Mouse (Mus musculus): ENCODE measurements around the gene Ctrc. TPM values are rescaled to one million over a fixed set of nuclear protein-coding genes. Genes with fewer than 3 reads are reported as not detected.

The Ctrc gene
- polyA plus RNA-seq, 1 experiment from 2014 or later, result 0.18 TPM

DNA sequence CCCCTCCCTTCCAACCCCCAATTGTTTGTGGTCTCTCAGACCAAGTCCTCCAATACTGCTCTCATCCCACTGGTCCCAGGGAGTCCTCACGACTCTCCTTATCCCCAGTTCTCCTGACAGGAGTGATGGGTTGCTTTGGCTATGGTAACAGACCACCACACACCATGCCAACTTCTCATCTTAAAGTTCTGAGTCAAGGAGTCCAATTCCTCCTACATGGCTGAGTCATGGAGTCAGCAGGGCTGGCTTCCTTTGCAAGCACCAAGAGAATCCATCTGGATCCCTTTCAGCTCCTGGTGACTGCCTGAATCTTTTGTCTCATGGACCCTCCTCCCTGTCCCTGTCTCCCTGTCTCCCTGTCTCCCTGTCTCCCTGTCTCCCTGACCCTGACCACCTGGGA, 12.2 kb downstream of the Ctrc start:
- H3K9me3 ChIP-seq (replicated peaks; ENCODE audit: control insufficient read depth, low read length), result no peaks in the 10 kb centered on the region
- 42% methylated on average over 1 of the region's 1 CpGs for WGBS
- H3K36me3 ChIP-seq (ENCODE audit: control insufficient read depth, insufficient read depth, low read length), result no peaks in the 10 kb centered on the region
- no peaks in the 10 kb centered on the region for H3K27me3 ChIP-seq (ENCODE audit: control insufficient read depth, insufficient read depth, low read length)
- H3K4me3 ChIP-seq (replicated peaks; ENCODE audit: low read length), result no peak overlapping the region
- no peak overlapping the region for H3K27ac ChIP-seq (ENCODE audit: low read length)
- ATAC-seq (ENCODE audit: insufficient read depth, low FRiP score), result no peak
- H3K4me1 ChIP-seq (ENCODE audit: control insufficient read depth, insufficient read depth, low read length), result no peaks in the 10 kb centered on the region; the same call in 1 of the 2 replicates
- H3K4me2 ChIP-seq (ENCODE audit: low read depth, low read length), result no peak overlapping the region
- H3K9ac ChIP-seq (ENCODE audit: low read length), result no peak overlapping the region

DNA sequence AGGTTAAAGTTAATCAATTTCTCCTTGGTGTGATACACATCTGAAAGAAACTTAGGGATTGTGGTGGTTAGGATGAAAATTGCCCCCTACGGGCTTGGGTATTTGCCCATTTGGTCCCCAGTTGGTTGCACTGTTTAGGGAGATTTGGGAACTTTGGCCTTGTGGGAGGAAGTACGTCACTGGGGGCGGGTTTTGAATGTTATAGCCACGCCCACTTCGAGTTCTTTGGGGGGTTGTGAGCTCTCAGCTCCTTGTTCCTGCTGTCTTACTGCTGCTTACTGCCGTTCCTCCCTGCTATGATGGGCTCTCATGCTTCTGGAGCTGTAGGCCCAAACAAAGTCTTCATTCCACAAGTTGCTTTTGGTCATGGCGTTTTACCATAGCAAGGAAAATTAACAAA, 14.8 kb downstream of the Ctrc start:
- H3K27ac ChIP-seq (ENCODE audit: low read length), result no peak overlapping the region
- H3K9me3 ChIP-seq (replicated peaks; ENCODE audit: control insufficient read depth, low read length), result no peaks in the 10 kb centered on the region
- WGBS, result 77% methylated on average over 7 of the region's 7 CpGs
- no peaks in the 10 kb centered on the region for H3K36me3 ChIP-seq (ENCODE audit: control insufficient read depth, insufficient read depth, low read length)
- H3K4me1 ChIP-seq (ENCODE audit: control insufficient read depth, insufficient read depth, low read length), result no peaks in the 10 kb centered on the region; the same call in 1 of the 2 replicates
- ATAC-seq (ENCODE audit: insufficient read depth, low FRiP score), result no peak
- no peak overlapping the region for H3K9ac ChIP-seq (ENCODE audit: low read length)
- H3K4me2 ChIP-seq (ENCODE audit: low read depth, low read length), result no peak overlapping the region
- no peaks in the 10 kb centered on the region for H3K27me3 ChIP-seq (ENCODE audit: control insufficient read depth, insufficient read depth, low read length)
- H3K4me3 ChIP-seq (replicated peaks; ENCODE audit: low read length), result no peak overlapping the region

DNA sequence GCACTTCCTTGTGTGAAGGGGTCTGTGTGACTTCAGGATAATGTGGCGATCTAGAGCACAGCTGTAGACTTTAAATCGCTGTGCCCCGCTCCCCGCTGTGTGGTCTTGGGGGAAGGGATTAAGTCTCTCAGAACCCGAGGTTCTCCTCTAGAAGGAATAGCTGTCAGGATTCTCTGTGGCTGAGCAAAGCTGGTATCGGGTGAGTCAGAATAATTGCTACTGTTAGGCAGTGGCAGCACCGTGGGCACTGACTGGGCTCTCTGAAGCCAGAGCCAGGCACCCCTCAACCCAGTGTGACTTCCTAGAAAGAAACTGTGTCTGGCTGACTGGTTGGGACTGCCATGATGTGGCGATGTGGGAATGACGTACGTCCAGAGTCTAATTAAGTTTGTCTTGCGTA, 15.8 kb downstream of the Ctrc start:
- H3K27me3 ChIP-seq (ENCODE audit: control insufficient read depth, insufficient read depth, low read length), result no peaks in the 10 kb centered on the region
- WGBS, result 54% methylated on average over 11 of the region's 11 CpGs
- ATAC-seq (ENCODE audit: insufficient read depth, low FRiP score), result no peak
- H3K4me2 ChIP-seq (ENCODE audit: low read depth, low read length), result no peak overlapping the region
- H3K4me3 ChIP-seq (replicated peaks; ENCODE audit: low read length), result no peak overlapping the region
- H3K4me1 ChIP-seq (ENCODE audit: control insufficient read depth, insufficient read depth, low read length), result no peaks in the 10 kb centered on the region; the same call in 1 of the 2 replicates
- H3K36me3 ChIP-seq (ENCODE audit: control insufficient read depth, insufficient read depth, low read length), result no peaks in the 10 kb centered on the region
- no peak overlapping the region for H3K27ac ChIP-seq (ENCODE audit: low read length)
- H3K9me3 ChIP-seq (replicated peaks; ENCODE audit: control insufficient read depth, low read length), result no peaks in the 10 kb centered on the region
- no peak overlapping the region for H3K9ac ChIP-seq (ENCODE audit: low read length)

DNA sequence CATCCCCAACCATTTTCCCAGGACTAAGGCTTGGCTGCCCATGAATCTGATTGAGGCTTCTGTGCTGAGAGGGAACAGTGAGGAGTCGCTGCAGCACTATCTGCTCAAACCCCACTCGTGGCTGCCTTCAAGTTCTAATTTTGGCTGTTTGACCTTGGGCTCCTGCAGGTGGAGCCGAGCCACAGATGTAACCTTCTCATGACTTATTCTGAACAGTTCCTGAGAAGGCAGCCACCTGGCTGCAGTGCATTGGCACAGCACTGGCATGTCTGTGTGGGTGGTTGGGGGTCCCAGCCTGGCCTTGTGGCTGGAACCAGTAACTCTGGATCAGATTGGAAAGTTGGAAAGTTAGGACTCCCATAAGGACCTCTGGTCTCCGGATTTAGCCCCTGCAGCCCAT, 18.0 kb downstream of the Ctrc start:
- Histone ChIP-seq H3K27ac (ENCODE audit: low read length) (0 out of 2 replicates have a peak overlapping the region, but pooled peaks have one; percentile 5), H3K4me2 (ENCODE audit: low read depth, low read length) (no peak overlapping the region), H3K9me3 (replicated peaks; ENCODE audit: control insufficient read depth, low read length) (no peaks in the 10 kb centered on the region), H3K4me1 (ENCODE audit: control insufficient read depth, insufficient read depth, low read length) (no peaks in the 10 kb centered on the region), H3K36me3 (ENCODE audit: control insufficient read depth, insufficient read depth, low read length) (no peaks in the 10 kb centered on the region), H3K27me3 (ENCODE audit: control insufficient read depth, insufficient read depth, low read length) (no peaks in the 10 kb centered on the region), H3K9ac (ENCODE audit: low read length) (no peak overlapping the region), H3K4me3 (replicated peaks; ENCODE audit: low read length) (no peak overlapping the region)
- WGBS, result 62% methylated on average over 4 of the region's 4 CpGs
- ATAC-seq (ENCODE audit: insufficient read depth, low FRiP score), result peak; percentile 47; the same call in 1 of the 2 replicates

DNA sequence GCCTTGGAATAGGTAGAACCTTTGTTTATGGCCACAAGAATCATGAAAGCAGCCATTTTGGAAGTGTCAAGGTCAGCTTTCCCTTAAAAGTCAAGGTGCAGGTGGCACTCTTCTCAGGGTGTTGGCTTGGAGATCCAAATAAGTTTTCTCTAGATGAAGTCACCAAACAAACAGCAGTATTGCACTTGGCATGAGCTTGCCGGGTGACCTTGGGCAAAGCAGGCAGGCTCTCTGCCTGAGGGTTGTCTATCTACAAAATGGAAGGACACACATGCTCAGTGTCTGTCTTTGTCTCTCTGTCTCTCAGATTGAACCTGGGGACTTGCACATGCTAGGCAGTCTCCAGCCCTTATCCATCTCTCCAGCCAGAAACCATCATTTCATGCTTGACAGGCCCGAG, 18.8 kb downstream of the Ctrc start:
- 0 out of 2 replicates have a peak overlapping the region, but pooled peaks have one; percentile 5 for H3K27ac ChIP-seq (ENCODE audit: low read length)
- H3K4me2 ChIP-seq (ENCODE audit: low read depth, low read length), result no peak overlapping the region
- H3K4me3 ChIP-seq (replicated peaks; ENCODE audit: low read length), result no peak overlapping the region
- H3K27me3 ChIP-seq (ENCODE audit: control insufficient read depth, insufficient read depth, low read length), result no peaks in the 10 kb centered on the region
- H3K9me3 ChIP-seq (replicated peaks; ENCODE audit: control insufficient read depth, low read length), result no peaks in the 10 kb centered on the region
- H3K9ac ChIP-seq (ENCODE audit: low read length), result no peak overlapping the region
- 92% methylated on average over 2 of the region's 2 CpGs for WGBS
- no peak for ATAC-seq (ENCODE audit: insufficient read depth, low FRiP score)
- no peaks in the 10 kb centered on the region for H3K36me3 ChIP-seq (ENCODE audit: control insufficient read depth, insufficient read depth, low read length)
- no peaks in the 10 kb centered on the region for H3K4me1 ChIP-seq (ENCODE audit: control insufficient read depth, insufficient read depth, low read length)

DNA sequence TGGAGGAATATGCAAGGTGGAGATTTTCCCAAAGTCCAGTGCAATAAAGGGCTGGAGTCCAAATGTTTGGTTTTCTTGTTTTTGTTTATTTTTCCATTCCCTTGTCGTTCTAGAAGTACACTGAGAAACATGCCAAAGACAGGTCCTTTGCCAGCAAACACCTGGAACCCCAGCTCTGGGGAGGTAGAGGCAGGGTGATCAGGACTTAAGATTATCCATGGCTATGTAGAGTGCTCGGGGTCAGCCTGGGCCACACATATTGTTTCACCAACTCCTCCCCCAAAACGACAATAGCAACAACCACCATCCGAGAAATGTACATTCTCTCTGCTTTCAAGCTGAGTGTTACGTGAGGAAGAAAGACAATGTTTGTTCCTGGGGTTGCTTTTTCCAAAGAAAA, 20.1 kb downstream of the Ctrc start, which contains the start of gene Cela2a:
TSS of gene Cela2a (minus strand) at position 101 of the 400 bp plus-strand sequence.
- Histone ChIP-seq H3K27ac (ENCODE audit: low read length) (no peak within 1 kb of the TSS), H3K4me1 (ENCODE audit: control insufficient read depth, insufficient read depth, low read length) (no peaks in the 10 kb centered on the region), H3K9me3 (replicated peaks; ENCODE audit: control insufficient read depth, low read length) (no peaks in the 10 kb centered on the region), H3K27me3 (ENCODE audit: control insufficient read depth, insufficient read depth, low read length) (no peaks in the 10 kb centered on the region), H3K9ac (ENCODE audit: low read length) (no peak within 1 kb of the TSS), H3K36me3 (ENCODE audit: control insufficient read depth, insufficient read depth, low read length) (no peaks in the 10 kb centered on the region), H3K4me3 (replicated peaks; ENCODE audit: low read length) (no peak within 1 kb of the TSS), H3K4me2 (ENCODE audit: low read depth, low read length) (no peak within 1 kb of the TSS)
- ATAC-seq (ENCODE audit: insufficient read depth, low FRiP score), result no peak
- 57% methylated on average over 5 of the region's 5 CpGs for WGBS

DNA sequence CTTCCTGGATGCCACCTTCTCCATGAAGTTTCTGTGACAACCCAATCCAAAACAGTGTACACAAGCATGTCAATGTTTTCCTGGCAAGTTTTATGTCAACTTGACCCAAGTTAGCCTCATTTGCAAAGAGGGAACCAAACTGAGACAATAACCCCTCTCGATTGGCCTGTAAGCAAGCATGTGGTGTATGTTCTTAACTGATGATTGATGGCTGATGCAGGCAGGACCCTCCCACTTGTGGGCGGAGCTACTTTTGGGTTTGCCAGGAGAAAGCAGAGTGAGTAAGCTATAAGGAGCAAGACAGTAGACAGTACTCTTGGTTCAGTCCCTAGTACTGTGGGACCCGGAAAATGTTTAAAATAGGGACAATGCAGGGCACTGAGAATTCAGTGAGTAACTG, 23.2 kb downstream of the Ctrc start:
- Histone ChIP-seq H3K36me3 (ENCODE audit: control insufficient read depth, insufficient read depth, low read length) (no peaks in the 10 kb centered on the region), H3K27ac (ENCODE audit: low read length) (no peak overlapping the region), H3K4me1 (ENCODE audit: control insufficient read depth, insufficient read depth, low read length) (no peaks in the 10 kb centered on the region), H3K9me3 (replicated peaks; ENCODE audit: control insufficient read depth, low read length) (no peaks in the 10 kb centered on the region), H3K4me3 (replicated peaks; ENCODE audit: low read length) (no peak overlapping the region), H3K9ac (ENCODE audit: low read length) (no peak overlapping the region), H3K27me3 (ENCODE audit: control insufficient read depth, insufficient read depth, low read length) (no peaks in the 10 kb centered on the region), H3K4me2 (ENCODE audit: low read depth, low read length) (no peak overlapping the region)
- WGBS, result 58% methylated on average over 3 of the region's 3 CpGs
- ATAC-seq (ENCODE audit: insufficient read depth, low FRiP score), result 0 out of 2 replicates have a peak, but pooled peaks have one; percentile 19

DNA sequence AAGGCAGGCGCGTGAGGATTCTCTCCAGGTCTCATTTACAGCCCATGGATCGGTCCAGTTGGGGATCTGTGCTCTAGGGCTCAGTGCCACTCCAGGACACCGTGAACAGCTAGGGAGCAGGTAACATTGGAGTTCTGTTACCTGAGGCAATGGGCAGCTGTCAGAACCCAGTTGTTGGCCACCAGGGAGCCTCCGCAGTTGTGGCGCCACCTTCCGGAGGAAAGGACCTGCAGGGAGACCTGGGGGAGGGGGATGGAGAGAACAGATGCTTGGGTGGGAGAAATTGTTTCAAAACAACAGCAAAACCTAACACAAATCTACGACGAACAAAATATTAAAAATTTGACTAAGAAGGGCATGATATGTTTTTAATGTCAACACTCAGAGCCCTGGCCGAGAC, 24.1 kb downstream of the Ctrc start:
- Histone ChIP-seq H3K4me3 (replicated peaks; ENCODE audit: low read length) (no peak overlapping the region), H3K9ac (ENCODE audit: low read length) (no peak overlapping the region), H3K4me2 (ENCODE audit: low read depth, low read length) (no peak overlapping the region), H3K9me3 (replicated peaks; ENCODE audit: control insufficient read depth, low read length) (no peaks in the 10 kb centered on the region), H3K4me1 (ENCODE audit: control insufficient read depth, insufficient read depth, low read length) (no peaks in the 10 kb centered on the region), H3K36me3 (ENCODE audit: control insufficient read depth, insufficient read depth, low read length) (no peaks in the 10 kb centered on the region), H3K27me3 (ENCODE audit: control insufficient read depth, insufficient read depth, low read length) (no peaks in the 10 kb centered on the region), H3K27ac (ENCODE audit: low read length) (no peak overlapping the region)
- 76% methylated on average over 10 of the region's 10 CpGs for WGBS
- no peak for ATAC-seq (ENCODE audit: insufficient read depth, low FRiP score)

DNA sequence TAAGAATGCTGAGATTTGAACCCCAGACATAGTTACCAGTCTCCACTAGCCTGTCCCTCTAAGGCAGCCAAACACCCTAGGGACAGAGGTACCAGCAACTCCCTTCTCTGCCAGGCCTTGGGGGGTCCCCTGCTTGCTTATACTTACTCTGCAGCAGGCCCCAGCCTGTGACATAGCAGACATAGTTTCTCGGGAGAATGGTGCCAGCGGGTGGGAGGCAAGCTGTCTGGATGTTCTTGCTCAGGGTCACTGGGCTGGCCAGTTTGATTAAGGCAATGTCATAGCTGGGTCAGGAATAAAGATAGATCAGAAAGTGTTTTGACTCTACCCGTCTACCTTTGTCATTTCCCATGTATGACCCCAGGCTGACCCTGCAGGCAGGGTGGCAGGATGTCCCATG, 25.0 kb downstream of the Ctrc start:
- WGBS, result 60% methylated on average over 3 of the region's 3 CpGs
- no peaks in the 10 kb centered on the region for H3K4me1 ChIP-seq (ENCODE audit: control insufficient read depth, insufficient read depth, low read length)
- H3K27me3 ChIP-seq (ENCODE audit: control insufficient read depth, insufficient read depth, low read length), result no peaks in the 10 kb centered on the region
- H3K27ac ChIP-seq (ENCODE audit: low read length), result no peak overlapping the region
- H3K4me3 ChIP-seq (replicated peaks; ENCODE audit: low read length), result no peak overlapping the region
- H3K9me3 ChIP-seq (replicated peaks; ENCODE audit: control insufficient read depth, low read length), result no peaks in the 10 kb centered on the region
- no peak overlapping the region for H3K9ac ChIP-seq (ENCODE audit: low read length)
- no peak for ATAC-seq (ENCODE audit: insufficient read depth, low FRiP score)
- H3K4me2 ChIP-seq (ENCODE audit: low read depth, low read length), result no peak overlapping the region
- no peaks in the 10 kb centered on the region for H3K36me3 ChIP-seq (ENCODE audit: control insufficient read depth, insufficient read depth, low read length)

DNA sequence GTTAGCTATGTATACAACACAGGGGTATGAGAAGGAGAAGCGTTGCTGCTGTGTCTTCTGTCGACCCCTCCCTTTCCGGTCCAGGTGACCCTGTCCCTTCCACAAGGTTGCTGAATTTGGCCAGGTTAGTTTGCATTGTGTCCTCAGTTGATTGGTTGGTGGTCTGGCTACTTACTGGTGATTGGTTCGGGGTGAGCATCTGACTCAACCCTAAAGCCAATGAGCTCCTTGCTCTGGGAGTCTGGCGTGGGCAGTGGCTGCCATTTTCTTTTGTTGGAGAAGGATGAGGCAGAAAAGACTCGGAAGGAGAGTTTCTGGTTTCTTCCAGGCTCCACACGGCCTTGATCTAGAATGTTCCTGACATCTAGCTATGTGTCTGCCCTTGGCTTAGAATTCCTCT, 26.8 kb downstream of the Ctrc start:
- Histone ChIP-seq H3K4me1 (ENCODE audit: control insufficient read depth, insufficient read depth, low read length) (no peaks in the 10 kb centered on the region), H3K4me3 (replicated peaks; ENCODE audit: low read length) (no peak overlapping the region), H3K27me3 (ENCODE audit: control insufficient read depth, insufficient read depth, low read length) (no peaks in the 10 kb centered on the region), H3K27ac (ENCODE audit: low read length) (no peak overlapping the region), H3K9me3 (replicated peaks; ENCODE audit: control insufficient read depth, low read length) (no peaks in the 10 kb centered on the region), H3K4me2 (ENCODE audit: low read depth, low read length) (no peak overlapping the region), H3K9ac (ENCODE audit: low read length) (no peak overlapping the region), H3K36me3 (ENCODE audit: control insufficient read depth, insufficient read depth, low read length) (no peaks in the 10 kb centered on the region)
- ATAC-seq (ENCODE audit: insufficient read depth, low FRiP score), result no peak
- WGBS, result 90% methylated on average over 7 of the region's 7 CpGs
